Mouse (Mus musculus): ENCODE measurements at regions not wholly inside any gene's neighbourhood (a gene's known extent, or its start where the extent isn't known, plus 50 kb on each side); places are given as distances from the start of the nearest gene placed in this dataset.
"Not testable (repeated sequence)": the region's sequence is repeated elsewhere in the genome, so short reads cannot be mapped to it uniquely, and the experiment has no call there.

- no peak for DNase-seq
Observed at GRCm38 (mm10) chr3:11323101-11323500, 987.6 kb upstream of the Gm38303 start.

- peak; percentile 2 for DNase-seq
Observed at GRCm38 (mm10) chr3:11293001-11293400, 957.5 kb upstream of the Gm38303 start.

GRCm38 (mm10) chr3:11261052-11261451 lies 925.6 kb upstream of the Gm38303 start:
- no peak for DNase-seq

GRCm38 (mm10) chr3:11213996-11214395 lies 878.5 kb upstream of the Gm38303 start:
- DNase-seq: no peak

- not testable (repeated sequence) for DNase-seq
Observed at GRCm38 (mm10) chr3:11212921-11213648, 877.6 kb upstream of the Gm38303 start.

GRCm38 (mm10) chr3:11212290-11212912 lies 876.9 kb upstream of the Gm38303 start:
- DNase-seq: not testable (repeated sequence)

GRCm38 (mm10) chr3:11210920-11211811 lies 875.7 kb upstream of the Gm38303 start:
- not testable (repeated sequence) for DNase-seq

- peak; percentile 5 for DNase-seq
Observed at GRCm38 (mm10) chr3:11174002-11174401, 838.5 kb upstream of the Gm38303 start.

- DNase-seq: peak; percentile 2
Observed at GRCm38 (mm10) chr3:11155350-11155749, 819.9 kb upstream of the Gm38303 start.
